Mouse (Mus musculus) myocyte (in vitro differentiated cells): ENCODE results near the gene Slc6a1. TPM values are rescaled to one million over a fixed set of nuclear protein-coding genes. Genes with fewer than 3 reads are reported as not detected.

Experiments used
- H3K27me3 ChIP-seq: one replicate; pipeline ENCODE4 v1.6.1; 2011; ENCODE audit not compliant: control insufficient read depth, insufficient read depth, insufficient read length
- H3K36me3 ChIP-seq: one replicate; pipeline ENCODE4 v1.6.1; 2011; ENCODE audit not compliant: control insufficient read depth, insufficient read depth
- H3K4me2 ChIP-seq: one replicate; pipeline ENCODE4 v1.6.1; 2011; ENCODE audit warnings: low read depth, control low read depth
- H3K4me3 ChIP-seq: one replicate; pipeline ENCODE4 v1.5.1; 2011; ENCODE audit warnings: mild to moderate bottlenecking, control low read depth, moderate library complexity
- H3K79me2 ChIP-seq: one replicate; pipeline ENCODE4 v1.6.1; 2011; ENCODE audit not compliant: control insufficient read depth, insufficient read depth
- H3ac ChIP-seq: one replicate; pipeline ENCODE4 v1.6.1; 2011; ENCODE audit not compliant: control insufficient read depth, insufficient read length
- CEBPB ChIP-seq: IDR thresholded peaks from 2 replicates; pipeline ENCODE4 v1.6.1; 2011; ENCODE audit warnings: mild to moderate bottlenecking, moderate library complexity; ENCODE audit not compliant: poor library complexity, insufficient read depth, severe bottlenecking
- E2F4 ChIP-seq: IDR thresholded peaks from one replicate; pipeline ENCODE4 v1.6.1; 2011; ENCODE audit warnings: mild to moderate bottlenecking, control low read depth, moderate library complexity; ENCODE audit not compliant: insufficient read depth
- MAX ChIP-seq: IDR thresholded peaks from one replicate; pipeline ENCODE4 v1.6.1; 2011; ENCODE audit warnings: low read depth, mild to moderate bottlenecking, control low read depth
- MYOD1 ChIP-seq, 3 experiments: IDR thresholded peaks; one replicate each; pipeline ENCODE4 v1.6.1; 2011; ENCODE audit warnings: control low read depth in 2 of 3, low read depth in 2 of 3, mild to moderate bottlenecking in 2 of 3, moderate library complexity in 1 of 3; ENCODE audit not compliant: insufficient read length in 2 of 3, control insufficient read depth in 1 of 3
- MYOG ChIP-seq, 3 experiments: IDR thresholded peaks; one replicate each; pipeline ENCODE4 v1.6.1; 2011; ENCODE audit warnings: control low read depth in 2 of 3, low read depth in 2 of 3, mild to moderate bottlenecking in 2 of 3; ENCODE audit not compliant: insufficient read length in 2 of 3, control insufficient read depth in 1 of 3, insufficient read depth in 1 of 3
- POLR2A ChIP-seq: IDR thresholded peaks from one replicate; pipeline ENCODE4 v1.6.1; 2011; ENCODE audit warnings: low read depth, mild to moderate bottlenecking, control low read depth, moderate library complexity; ENCODE audit not compliant: insufficient read length
- POLR2AphosphoS2 ChIP-seq: IDR thresholded peaks from one replicate; pipeline ENCODE4 v1.6.1; 2011; ENCODE audit warnings: low read depth, control low read depth; ENCODE audit not compliant: insufficient read length
- REST ChIP-seq: IDR thresholded peaks from one replicate; pipeline ENCODE4 v1.6.1; 2011; ENCODE audit warnings: mild to moderate bottlenecking, control low read depth, moderate library complexity; ENCODE audit not compliant: insufficient read depth, insufficient read length
- SRF ChIP-seq: IDR thresholded peaks from one replicate; pipeline ENCODE4 v1.6.1; 2011; ENCODE audit warnings: low read depth; ENCODE audit not compliant: control insufficient read depth, insufficient read length
- TCF12 ChIP-seq: IDR thresholded peaks from one replicate; pipeline ENCODE4 v1.6.1; 2011; ENCODE audit warnings: mild to moderate bottlenecking, control low read depth; ENCODE audit not compliant: poor library complexity, insufficient read depth, severe bottlenecking
- TCF3 ChIP-seq: IDR thresholded peaks from one replicate; pipeline ENCODE4 v1.6.1; 2011; ENCODE audit warnings: low read depth, control low read depth; ENCODE audit not compliant: insufficient read length
- USF1 ChIP-seq: IDR thresholded peaks from one replicate; pipeline ENCODE4 v1.6.1; 2011; ENCODE audit warnings: low read depth, mild to moderate bottlenecking, control low read depth, moderate library complexity
- polyA plus RNA-seq: library from polyadenylated mRNA; unstranded; fragments of >200 nt; fragmentation: generic; extraction: Trizol; gene quantifications from one replicate; pipeline ENCODE4 v1.2.1, GENCODE M21; 2012; ENCODE audit warnings: missing spikeins

The Slc6a1 gene
- polyA plus RNA-seq, 1 experiment: not detected

DNA sequence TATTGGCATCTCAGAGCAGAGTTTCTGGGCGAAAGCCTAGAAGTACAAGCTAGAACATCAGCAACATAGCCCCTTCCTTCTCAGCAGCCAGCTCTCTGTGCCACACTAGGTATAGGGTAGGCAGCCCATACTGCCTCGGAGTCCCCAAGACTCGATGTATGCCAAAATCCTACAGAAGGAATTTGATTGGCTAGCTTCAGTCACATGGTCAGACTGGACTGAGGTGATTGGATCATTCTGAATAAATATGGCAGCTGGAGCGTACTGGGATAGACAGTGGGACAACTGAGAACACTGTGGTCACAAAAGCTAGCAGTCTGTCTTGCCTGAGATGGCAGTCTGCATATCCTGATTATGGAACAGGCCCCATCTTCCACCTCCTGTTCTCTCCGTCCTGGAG is 17.3 kb downstream of the Slc6a1 start:
- Histone ChIP-seq H3K4me2 (no peak overlapping the region), H3K4me3 (no peak overlapping the region), H3K79me2 (no peaks in the 10 kb centered on the region), H3K36me3 (no peaks in the 10 kb centered on the region), H3K27me3 (peaks cover 58% of the 10 kb centered on the region), H3ac (no peak overlapping the region)
- TF ChIP-seq USF1 (peak; percentile 17), POLR2A (no peak), E2F4 (no peak)

DNA sequence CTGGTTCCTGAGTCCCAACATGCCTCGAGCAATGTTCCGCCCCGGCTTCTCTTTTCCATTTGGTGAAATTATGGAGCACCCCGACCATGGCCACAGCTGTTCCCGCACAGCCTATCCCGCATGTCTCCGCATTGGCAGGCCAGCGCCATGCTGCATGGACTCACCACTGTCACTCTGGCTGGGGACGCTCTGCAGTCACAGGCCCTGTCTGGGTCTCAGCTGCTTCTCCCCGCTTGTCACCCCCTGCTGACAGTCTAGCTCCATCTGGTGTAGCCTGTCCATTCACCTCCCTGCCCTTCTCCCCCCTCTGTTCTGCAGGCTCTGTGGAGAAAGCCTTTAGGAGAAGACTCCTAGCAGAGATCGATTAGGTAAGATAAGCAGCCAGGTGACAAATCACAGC is 18.3 kb downstream of the Slc6a1 start:
- no peak for TF ChIP-seq TCF12
- TF ChIP-seq MAX: no peak
- no peak for TF ChIP-seq POLR2AphosphoS2
- TF ChIP-seq REST: no peak
- no peak for TF ChIP-seq MYOD1 (IDR thresholded peaks at IDR 0.05; ENCODE audit: control insufficient read depth in 1 of 3, insufficient read length in 2 of 3, low read depth in 2 of 3)
- no peak for TF ChIP-seq CEBPB
- TF ChIP-seq MYOG (IDR thresholded peaks at IDR 0.05; ENCODE audit: control insufficient read depth in 1 of 3, insufficient read depth in 1 of 3, insufficient read length in 2 of 3, low read depth in 2 of 3): no peak
- no peak for TF ChIP-seq POLR2A
- no peak for TF ChIP-seq USF1
- no peak for TF ChIP-seq TCF3
- no peak for TF ChIP-seq E2F4
- no peak for TF ChIP-seq SRF
- H3K36me3 ChIP-seq: no peaks in the 10 kb centered on the region
- H3K79me2 ChIP-seq: no peaks in the 10 kb centered on the region
- no peak overlapping the region for H3K4me3 ChIP-seq
- H3K4me2 ChIP-seq: no peak overlapping the region
- H3ac ChIP-seq: no peak overlapping the region
- peaks cover 57% of the 10 kb centered on the region for H3K27me3 ChIP-seq

DNA sequence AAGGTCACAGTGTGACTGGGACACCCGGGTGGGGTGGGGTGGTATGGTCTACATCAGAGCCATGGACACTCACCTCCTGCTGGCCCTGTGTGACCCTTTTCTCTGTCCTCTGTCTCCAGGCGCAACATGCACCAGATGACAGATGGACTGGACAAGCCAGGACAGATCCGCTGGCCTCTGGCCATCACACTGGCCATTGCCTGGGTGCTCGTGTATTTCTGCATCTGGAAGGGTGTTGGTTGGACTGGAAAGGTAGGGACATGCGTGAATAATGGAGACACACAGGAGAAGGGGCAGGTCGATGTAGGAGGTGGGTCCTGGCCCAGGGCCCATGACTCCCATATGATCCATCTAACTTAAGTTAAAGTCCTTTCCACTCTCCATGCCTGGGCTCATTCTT is 22.2 kb downstream of the Slc6a1 start:
- Histone ChIP-seq H3K27me3 (peaks cover 58% of the 10 kb centered on the region), H3K79me2 (no peaks in the 10 kb centered on the region), H3ac (no peak overlapping the region), H3K4me3 (no peak overlapping the region), H3K36me3 (no peaks in the 10 kb centered on the region), H3K4me2 (no peak overlapping the region)
- TF ChIP-seq MYOD1 (IDR thresholded peaks at IDR 0.05; ENCODE audit: control insufficient read depth in 1 of 3, insufficient read length in 2 of 3, low read depth in 2 of 3) (no peak), CEBPB (no peak), MAX (no peak), TCF12 (no peak), E2F4 (no peak), POLR2AphosphoS2 (no peak), REST (no peak), SRF (no peak), MYOG (IDR thresholded peaks at IDR 0.05; ENCODE audit: control insufficient read depth in 1 of 3, insufficient read depth in 1 of 3, insufficient read length in 2 of 3, low read depth in 2 of 3) (no peak), TCF3 (no peak), USF1 (no peak), POLR2A (no peak)

DNA sequence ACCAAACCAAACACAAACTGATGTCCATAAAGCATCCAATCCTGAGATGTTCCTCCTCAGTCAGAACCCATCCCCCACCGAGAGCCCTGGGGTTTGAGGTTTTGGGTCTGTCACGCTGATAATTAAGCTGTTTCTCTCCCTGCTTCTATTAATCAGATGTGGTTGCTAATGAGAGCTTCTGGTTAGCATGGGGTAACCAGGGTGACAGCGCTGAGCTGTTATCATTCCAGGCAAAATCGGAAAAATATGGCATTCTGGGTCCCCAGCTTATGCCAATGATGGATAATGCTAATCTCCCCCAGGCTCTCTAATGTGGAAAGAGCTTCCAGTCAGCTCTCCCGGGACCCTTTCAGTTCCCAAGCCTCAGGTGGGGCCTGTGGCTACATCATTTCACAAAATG is 38.1 kb downstream of the Slc6a1 start:
- H3K4me2 ChIP-seq: no peak overlapping the region
- no peaks in the 10 kb centered on the region for H3K79me2 ChIP-seq
- no peak overlapping the region for H3ac ChIP-seq
- H3K27me3 ChIP-seq: peaks cover 25% of the 10 kb centered on the region
- no peak for TF ChIP-seq USF1
- TF ChIP-seq MAX: no peak
- no peak for TF ChIP-seq POLR2AphosphoS2
- no peak for TF ChIP-seq TCF12
- no peak for TF ChIP-seq MYOD1 (IDR thresholded peaks at IDR 0.05; ENCODE audit: control insufficient read depth in 1 of 3, insufficient read length in 2 of 3, low read depth in 2 of 3)
- TF ChIP-seq E2F4: no peak
- no peak for TF ChIP-seq POLR2A
- no peak overlapping the region for H3K4me3 ChIP-seq
- H3K36me3 ChIP-seq: no peaks in the 10 kb centered on the region

DNA sequence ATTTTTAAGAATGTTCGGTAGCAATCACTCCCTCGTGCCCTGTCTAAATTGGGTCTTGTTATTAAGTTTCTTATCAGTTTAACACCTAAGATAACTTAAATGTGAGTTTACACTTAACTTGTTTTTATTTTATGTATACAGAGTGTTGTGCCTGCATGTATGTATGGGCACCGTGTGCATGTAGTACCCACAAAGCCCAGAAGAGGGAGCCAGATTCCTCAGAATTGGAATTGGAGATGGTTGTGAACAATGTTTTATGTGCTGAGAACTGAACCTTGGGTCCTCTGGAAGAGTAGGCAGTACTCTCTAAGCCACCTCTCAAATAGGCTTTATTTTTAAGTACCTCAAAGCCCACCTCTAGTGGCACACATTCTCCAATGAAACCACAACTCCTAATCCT is 38.7 kb downstream of the Slc6a1 start:
- no peak for TF ChIP-seq E2F4
- TF ChIP-seq MYOD1 (IDR thresholded peaks at IDR 0.05; ENCODE audit: control insufficient read depth in 1 of 3, insufficient read length in 2 of 3, low read depth in 2 of 3): no peak
- TF ChIP-seq TCF12: no peak
- no peak for TF ChIP-seq POLR2A
- TF ChIP-seq USF1: no peak
- no peak for TF ChIP-seq MYOG (IDR thresholded peaks at IDR 0.05; ENCODE audit: control insufficient read depth in 1 of 3, insufficient read depth in 1 of 3, insufficient read length in 2 of 3, low read depth in 2 of 3)
- no peak for TF ChIP-seq MAX
- TF ChIP-seq SRF: no peak
- TF ChIP-seq TCF3: no peak
- TF ChIP-seq CEBPB: no peak
- Histone ChIP-seq H3K36me3 (no peaks in the 10 kb centered on the region), H3K79me2 (no peaks in the 10 kb centered on the region), H3K4me2 (no peak overlapping the region), H3ac (no peak overlapping the region), H3K27me3 (peaks cover 19% of the 10 kb centered on the region), H3K4me3 (no peak overlapping the region)
